Mouse (Mus musculus) v-Abl transformed pro-B cells (cell line): ENCODE data around the gene Lhx5.

ENCODE experiments used
- in situ Hi-C, 2 experiments: fragments of 400-800 bp; cut with MboI; formaldehyde crosslinking; loops; one replicate each; pipeline ENCODE4 v1.15.1; 2025; ENCODE audit not compliant: unreplicated experiment in 2 of 2

Lhx5 gene

DNA sequence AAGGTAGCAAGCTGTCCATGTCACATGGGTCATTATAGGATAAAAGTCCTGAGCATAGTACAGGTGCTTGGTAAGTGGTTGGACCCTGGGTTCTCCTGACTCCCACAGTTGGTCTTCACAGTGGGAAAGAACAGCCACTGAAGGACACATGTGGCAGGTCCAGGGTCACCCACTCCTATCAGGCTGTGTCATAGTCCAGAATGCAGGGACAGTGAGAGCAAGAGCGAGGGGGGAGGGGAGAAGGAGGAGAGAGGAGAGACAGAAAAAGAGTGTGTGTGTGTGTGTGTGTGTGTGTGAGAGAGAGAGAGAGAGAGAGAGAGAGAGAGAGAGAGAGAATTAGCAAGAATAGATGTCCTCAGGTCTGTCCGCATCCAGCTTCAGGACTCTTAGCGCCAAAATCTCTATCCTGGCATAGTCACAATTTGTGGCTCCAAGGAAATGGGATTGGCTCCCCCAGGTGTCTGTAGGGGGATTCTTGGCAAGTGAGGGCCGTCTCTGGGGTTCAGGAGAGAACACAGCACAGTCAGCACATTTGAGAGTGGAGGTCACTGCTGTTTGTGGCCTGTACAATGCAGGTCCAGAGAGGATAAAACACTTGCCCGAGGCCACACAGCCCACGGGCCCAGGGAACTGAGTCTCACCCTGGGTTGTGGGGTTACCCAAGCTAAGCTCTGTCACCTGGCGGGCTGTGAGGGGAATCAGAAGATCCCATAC, 25.5 kb downstream of the Lhx5 start:
- in situ Hi-C loops: no loop called here

DNA sequence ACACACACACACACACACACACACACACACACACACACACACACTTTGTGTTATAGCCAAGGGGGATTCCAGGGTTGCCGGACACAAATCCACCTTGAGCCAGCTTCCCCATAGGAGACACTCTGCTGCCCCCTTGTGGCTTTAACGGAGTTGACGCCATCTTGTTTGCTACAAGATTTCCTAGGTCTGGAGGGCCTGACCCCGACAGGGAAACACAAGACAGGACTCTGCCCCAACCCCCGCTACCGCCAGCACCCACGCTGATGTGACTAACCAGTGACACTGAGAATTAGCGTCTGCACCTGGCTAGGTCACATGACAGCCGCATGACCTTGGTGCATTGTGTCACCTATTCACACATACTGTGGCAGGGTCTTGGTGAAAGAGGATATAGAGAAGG, 26.1 kb downstream of the Lhx5 start:
- in situ Hi-C loops: no loop called here

DNA sequence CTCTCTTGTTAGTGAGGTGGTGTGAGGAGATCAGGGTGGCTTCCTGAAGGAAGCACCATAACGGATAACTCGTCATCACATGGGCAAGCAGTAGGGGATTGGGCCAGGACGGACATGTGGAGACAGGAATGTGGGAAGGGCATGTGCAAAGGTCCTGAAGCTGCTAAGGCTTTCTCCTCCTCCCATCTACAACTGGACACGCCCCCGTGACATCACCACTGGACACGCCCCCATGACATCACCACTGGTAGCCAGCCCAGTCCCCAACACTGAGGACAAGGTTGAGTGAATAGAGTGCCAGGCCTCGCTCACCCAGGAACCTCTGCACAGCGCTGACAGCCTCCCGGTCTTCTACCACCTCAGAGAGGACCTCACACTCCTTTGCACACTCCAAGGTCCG, 27.6 kb downstream of the Lhx5 start:
- in situ Hi-C loops: no loop called here

DNA sequence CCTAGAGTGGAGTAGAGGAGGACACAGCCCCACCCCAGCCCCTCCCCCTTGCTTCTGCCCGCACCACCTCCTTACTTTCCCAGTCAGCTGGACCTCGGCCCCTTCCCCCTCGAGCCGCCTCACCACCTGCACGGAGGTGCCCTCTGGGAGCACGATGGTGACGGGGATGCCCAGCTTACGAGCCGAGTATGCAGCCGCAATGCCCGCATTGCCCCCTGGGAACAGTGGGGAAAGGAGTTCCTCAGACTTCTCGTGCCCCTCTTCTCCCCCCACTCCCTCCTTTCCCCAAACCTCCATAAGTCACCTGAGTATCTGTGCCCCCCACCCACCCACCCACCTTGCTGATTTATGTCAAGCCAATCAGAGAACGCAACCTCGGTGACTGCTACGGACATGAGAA, 30.4 kb downstream of the Lhx5 start:
- in situ Hi-C loops: no loop called here

DNA sequence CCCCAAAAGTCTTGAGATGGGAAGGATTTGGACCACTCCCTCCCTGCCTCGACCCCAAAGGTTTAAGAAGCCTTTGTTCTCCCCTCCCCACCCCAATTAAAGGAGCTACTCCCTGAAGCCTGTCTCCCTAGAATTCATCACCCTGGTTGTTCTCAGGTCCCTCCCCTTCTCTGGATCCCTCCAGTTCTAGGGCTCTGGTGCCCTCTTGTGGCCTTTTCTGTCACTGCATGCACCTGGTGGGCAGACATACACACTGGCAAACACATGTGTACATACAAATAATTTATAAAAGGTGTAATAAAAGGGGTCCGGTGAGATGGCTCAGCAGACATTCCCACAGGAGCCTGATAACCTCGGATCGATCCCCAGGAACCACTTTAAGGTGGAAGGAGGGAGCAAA, 32.8 kb downstream of the Lhx5 start:
- in situ Hi-C loops: no loop called here

DNA sequence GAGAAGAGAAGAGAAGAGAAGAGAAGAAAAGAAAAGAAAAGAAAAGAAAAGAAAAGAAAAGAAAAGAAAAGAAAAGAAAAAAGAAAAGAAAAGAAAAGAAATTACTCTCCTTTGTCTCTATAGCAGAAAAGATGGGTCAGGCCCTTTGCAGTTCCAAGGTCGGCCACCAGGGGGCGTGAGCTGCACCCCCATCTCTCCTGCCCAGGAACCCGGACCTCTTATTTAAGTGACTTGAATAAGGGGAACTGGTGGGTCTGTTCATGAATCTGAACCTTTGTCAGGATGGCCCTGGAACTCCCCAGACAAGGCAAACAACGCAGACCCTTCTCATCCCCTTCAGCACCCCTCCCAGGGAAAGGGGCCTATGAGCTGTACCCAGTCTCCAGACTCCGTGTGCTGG, 33.6 kb downstream of the Lhx5 start:
- in situ Hi-C loops: no loop called here

DNA sequence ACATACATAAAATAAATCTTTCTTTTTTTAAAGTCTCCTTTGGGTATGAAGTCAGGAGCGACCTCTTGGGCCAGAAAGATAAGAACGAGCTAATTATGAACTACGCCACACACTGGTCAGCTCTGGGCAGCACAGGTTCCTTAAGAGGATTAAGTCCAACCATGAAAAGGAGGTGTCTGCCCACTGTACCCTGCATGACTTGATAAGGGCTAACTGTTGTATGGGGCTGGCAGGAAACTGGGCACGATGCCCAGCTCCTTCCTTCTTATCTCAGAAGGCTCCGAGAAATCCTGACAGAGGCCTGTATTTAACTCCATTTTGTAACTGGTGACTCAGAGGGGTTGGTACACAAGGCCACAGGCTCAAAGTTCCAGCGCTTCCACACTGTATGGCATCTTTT, 34.4 kb downstream of the Lhx5 start:
- in situ Hi-C loops: no loop called here

DNA sequence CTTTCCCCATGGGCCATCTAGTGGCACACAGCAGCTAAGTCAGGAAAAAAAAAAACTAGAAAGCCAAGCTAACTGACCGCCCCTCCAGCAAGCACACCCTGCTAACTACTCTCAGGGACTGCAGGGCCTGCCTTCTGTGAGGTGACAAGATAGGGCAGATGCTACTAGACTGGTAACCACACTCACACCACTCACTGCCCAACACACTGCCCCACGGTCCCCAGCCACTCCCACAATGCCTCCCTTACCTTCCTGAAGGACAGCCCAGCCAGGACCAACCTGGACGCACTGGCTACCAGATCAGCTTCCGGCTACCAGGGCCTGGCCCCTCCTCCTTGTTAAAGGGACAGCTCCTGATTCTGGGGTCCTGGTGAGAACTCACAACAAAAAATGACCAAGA, 35.5 kb downstream of the Lhx5 start:
- in situ Hi-C loops: no loop called here

DNA sequence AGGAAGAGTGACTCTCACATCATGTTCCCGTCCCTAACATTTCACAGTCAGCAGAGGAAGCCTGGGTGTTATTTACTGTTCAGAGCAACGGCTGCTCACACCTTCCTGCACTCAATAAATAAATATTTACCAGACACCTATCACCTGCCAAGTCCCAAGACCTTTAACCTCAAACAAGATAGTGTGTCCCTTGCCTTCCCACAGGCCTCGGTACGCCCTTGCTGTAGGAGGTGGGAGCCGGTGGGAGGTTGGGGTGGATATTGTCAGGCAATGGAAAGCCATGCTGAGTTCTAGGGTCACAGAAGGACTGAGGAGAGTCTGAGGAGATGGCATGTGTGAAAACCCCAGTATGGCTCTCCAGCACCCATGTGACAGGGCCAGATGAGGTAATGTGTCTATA, 36.8 kb downstream of the Lhx5 start:
- in situ Hi-C loops: no loop called here

DNA sequence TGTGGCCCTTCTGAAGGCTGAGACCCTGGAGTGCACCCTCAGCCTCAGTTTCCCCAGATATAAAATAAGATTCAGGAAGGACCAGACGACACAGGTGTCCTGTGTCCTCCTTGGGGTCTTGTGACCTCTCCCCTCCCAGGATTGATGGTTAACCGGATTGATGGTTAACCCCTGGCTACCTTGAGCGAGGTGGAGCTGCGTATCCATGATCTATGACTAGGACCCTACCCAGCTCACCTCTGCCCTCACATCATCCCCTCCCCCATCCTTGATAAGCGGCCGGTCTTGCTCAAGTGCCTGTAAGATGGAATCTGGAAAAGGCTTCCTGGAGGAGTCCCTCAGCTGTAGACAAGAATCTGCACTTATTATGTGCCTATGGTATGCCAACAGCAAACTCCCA, 37.3 kb downstream of the Lhx5 start:
- in situ Hi-C loops: no loop called here

DNA sequence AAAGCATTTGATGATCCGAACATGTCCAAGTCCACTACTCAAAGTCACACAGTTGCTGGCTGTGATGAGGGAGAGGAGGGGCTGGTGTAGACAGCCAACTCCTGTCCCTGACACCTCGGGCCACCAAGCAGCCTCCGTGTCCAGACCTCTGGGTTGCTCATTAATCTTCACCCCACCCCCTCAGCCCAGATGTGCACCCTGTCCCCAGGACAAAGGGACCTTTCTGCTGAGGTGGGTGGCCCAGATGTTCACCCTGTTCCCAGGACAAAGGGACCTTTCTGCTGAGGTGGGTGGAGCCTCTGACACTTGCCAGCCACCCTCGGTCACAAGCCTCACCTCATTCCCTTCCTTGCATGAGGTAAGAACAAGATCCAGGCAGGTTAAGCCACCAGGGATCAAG, 40.0 kb downstream of the Lhx5 start:
- in situ Hi-C loops: no loop called here

DNA sequence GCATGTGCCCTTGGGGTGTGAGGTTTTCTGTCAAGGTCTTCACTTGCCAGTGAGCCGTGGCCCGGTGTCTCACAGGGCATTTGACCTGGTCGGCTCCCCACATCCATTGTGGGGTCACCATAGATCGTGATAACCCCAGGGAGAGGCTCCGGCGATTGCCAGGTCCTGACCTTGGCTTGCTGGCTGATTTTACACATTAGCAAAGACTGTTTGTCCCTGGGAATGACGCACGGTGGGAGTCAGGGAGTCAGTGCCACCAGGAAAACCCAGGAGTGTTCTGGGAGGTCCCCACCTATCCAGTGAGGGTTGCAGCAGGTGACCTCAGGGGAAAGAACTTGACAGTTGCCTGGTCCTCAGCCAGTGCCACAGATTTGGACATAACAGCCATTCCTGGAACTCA, 41.3 kb downstream of the Lhx5 start, which contains the start of gene Sdsl:
TSS of gene Sdsl (minus strand) at position 41 of the 400 bp plus-strand sequence.
- in situ Hi-C loops: no loop called here

DNA sequence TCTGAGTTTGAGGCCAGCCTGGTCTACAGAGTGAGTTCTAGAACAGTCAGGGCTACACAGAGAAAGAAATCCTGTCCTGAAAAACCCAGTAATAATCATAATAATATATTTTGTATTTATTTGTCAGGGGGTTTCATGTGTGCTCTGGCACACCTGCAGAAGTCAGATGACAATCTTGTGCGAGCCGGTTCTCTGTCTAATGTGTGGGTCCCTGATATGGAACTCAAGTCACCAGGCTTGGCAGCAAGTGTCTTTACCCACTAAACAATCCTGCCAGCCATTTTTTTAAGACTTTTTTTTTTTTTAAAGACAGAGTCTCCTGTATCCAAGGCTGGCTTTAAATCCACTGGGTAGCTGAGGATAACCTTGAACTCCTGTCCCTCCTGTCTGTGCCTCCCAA, 41.9 kb downstream of the Lhx5 start:
- in situ Hi-C loops: no loop called here

DNA sequence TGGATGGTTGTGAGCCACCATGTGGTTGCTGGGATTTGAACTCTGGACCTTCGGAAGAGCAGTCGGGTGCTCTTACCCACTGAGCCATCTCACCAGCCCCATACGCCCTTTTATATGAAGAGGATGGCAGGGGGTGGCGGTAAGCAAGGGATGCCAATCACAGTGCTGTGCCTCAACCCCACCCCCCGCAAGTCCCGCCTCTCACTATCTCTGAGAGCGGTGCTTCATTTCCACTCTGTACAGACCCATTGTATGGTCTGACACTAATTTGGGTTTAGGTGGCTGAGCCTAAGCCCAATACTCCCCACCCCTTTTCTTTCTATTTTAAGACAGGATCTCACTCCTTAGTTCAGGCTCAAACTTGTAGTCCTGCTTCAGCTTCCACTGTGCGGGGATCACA, 44.4 kb downstream of the Lhx5 start:
- in situ Hi-C loops: loop anchor here in 1 of 2 experiments (25.0 kb wide), 1 partner anchor 261 kb away; the partner anchor contains the start of gene Oas2

DNA sequence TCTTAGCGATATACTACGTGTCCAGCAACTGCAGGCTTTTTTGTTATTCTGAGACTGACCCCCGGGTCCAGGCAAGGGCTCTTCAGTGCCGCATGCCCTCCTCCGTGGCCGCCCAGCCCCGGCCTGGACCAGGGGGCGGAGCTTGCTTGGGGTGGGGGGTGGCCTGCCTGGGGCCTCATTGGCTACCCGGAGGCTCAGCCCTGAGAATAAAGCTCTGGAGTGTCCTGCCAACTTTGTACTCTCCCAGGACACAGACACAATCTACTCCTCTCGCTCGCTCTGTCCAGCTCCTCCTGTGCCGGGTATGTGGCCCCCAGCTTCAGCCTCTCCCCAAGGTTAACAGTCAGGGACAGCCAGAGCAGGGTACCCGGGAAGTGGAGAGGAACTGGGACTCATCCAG, 44.8 kb downstream of the Lhx5 start, which contains the start of gene Sds:
TSS of gene Sds (plus strand) at position 231 of the 400 bp plus-strand sequence.
- in situ Hi-C loops: loop anchor here in 1 of 2 experiments (25.0 kb wide), 1 partner anchor 261 kb away; the partner anchor contains the start of gene Oas2

DNA sequence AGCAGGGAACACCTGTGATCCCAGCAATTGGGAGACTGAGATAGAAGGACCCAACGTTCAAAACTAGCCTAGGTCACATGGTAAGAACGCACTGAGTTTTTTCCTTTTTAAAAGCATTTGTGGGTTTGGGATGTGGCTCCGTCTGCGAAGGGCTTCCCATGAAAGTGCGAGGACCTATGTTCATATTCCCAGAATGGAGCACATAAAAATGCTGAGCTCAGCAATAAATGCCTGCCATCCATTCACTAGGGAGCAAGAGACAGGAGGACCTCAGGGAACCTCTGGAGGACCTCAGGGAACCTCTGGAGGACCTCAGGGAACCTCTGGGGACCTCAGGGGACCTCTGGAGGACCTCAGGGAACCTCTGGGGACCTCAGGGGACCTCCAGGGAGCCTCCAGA, 46.5 kb downstream of the Lhx5 start:
- in situ Hi-C loops: loop anchor here in 1 of 2 experiments (25.0 kb wide), 1 partner anchor 259 kb away; the partner anchor contains the start of gene Oas2

DNA sequence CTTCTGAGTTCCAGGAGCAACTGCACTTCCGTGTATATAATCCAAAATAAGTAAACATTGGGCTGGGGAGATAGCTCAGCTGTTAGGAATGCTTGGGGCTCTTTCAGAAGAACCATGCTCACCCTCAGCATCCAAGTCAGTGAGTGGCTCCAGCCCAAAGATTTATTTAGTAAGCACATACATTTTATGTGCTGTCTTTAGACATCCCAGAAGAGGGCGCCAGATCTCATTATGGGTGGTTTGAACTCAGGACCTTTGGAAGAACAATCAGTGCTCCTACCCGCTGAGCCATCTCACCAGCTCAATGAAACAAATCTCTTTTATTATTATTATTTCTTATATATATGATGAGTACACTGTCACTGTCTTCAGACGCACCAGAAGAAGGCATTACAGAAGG, 48.0 kb downstream of the Lhx5 start:
- in situ Hi-C loops: loop anchor here in 1 of 2 experiments (25.0 kb wide), 1 partner anchor 258 kb away; the partner anchor contains the start of gene Oas2

DNA sequence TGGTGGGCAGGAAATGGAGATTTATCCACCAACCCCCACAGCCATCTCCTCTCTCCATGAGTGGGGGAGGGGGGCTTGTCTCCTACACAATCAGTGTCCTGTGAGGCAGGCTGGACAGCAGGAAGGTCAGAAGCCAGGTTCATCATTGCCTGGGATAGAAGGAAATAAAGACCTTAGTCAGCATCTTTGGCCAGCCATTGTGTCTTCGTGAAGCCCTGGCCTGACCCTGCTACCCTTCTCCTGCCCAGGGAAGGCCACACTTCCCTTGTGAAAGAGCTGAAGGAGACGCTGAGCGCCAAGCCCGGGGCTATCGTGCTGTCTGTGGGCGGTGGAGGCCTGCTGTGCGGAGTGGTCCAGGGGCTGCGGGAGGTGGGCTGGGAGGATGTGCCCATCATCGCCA, 49.7 kb downstream of the Lhx5 start:
- in situ Hi-C loops: loop anchor here in 1 of 2 experiments (25.0 kb wide), 1 partner anchor 256 kb away; the partner anchor contains the start of gene Oas2

DNA sequence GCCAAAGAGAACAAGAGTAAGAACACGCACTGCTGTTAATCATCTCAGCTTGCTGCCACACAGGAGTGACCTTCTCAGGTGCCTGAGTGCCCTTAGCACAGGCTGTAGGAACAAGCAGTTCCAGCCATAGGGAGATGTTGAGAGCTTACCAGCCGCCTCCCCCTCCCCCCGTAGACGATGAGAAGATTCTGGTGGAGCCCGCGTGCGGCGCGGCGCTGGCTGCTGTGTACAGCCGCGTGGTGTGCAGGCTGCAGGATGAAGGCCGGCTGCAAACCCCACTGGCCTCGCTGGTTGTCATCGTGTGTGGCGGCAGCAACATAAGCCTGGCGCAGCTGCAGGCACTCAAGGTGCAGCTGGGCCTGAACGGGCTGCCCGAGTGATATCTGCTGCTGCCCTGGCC, 51.9 kb downstream of the Lhx5 start:
- in situ Hi-C loops: loop anchor here in 1 of 2 experiments (25.0 kb wide), 1 partner anchor 254 kb away; the partner anchor contains the start of gene Oas2

DNA sequence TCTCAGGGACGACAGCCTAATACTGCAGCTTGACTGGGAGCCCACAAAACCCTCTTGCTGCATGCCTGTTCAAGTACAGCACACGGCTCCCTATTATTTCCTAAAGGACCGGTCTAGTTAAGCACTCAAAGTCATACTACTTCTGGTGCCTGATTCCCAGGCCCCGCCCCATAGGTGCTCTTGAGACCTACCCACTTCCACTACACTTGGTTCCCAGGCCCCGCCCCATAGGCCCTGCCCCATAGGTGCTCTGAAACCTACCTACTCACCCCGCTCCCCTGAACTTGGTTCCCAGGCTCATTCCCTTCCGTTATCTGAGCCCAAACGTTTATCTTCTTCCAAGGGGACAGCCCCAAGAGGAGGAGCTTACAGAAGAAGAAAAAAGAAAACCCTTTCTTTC, 56.3 kb downstream of the Lhx5 start:
- in situ Hi-C loops: loop anchor here in 1 of 2 experiments (25.0 kb wide), 1 partner anchor 249 kb away; the partner anchor contains the start of gene Oas2

DNA sequence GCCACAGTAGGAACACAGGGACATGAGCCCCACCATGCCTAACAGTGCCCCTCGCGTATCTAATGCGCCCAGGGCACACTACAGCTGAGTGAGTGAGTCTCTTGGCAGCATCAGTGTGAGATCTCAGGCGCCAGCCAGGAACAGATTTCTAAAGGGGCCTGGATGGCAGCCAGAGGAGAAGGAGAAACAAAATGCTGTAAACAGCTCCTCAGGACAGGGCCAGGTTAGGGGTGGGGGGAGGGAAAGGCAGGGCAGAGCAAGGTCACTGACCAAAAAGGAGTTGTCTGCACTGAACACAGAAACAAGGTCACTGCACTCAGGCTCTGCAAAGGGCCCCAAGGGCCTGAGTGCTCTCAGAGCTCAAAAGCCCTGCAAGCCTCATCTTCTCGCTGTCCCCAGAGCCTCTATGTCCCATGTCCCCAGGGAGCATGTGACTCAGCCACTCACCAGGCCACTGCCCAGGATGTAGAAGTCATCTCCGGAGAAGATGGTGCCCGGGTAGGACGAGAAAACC, 59.2 kb downstream of the Lhx5 start:
- in situ Hi-C loops: loop anchor here in 1 of 2 experiments (25.0 kb wide), 1 partner anchor 247 kb away; the partner anchor contains the start of gene Oas2
